Mouse (Mus musculus) WW6 (cell line): ENCODE data around the gene Sec16b.

ENCODE experiments used
- DNase-seq: peaks from one replicate; pipeline ENCODE4 v3.0.0-alpha.2; 2013; ENCODE audit warnings: low read depth, low spot score

The Sec16b gene

DNA sequence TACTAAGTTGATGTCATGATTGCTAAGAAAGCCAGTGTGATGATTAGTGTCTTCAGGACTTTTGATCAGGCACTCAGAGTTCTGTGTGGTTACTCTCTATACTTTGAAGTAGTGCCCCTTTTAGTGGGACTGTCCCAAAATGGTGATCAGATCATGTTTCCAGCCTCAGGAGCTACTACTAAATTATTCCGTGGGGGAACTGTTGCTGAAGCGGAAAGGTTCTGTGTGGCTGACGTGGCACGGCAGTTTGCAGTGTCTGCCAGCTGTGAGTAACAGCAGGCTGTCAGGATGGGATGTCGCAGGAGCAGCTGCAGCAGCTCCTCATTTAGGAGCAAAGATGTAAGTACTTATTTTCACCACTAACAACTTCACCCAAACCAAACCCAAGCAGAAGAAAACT is at the start of gene Sec16b:
Gene Sec16b, plus strand, starts transcription at position 207 of the 400 bp plus-strand sequence.
- no peak for DNase-seq

DNA sequence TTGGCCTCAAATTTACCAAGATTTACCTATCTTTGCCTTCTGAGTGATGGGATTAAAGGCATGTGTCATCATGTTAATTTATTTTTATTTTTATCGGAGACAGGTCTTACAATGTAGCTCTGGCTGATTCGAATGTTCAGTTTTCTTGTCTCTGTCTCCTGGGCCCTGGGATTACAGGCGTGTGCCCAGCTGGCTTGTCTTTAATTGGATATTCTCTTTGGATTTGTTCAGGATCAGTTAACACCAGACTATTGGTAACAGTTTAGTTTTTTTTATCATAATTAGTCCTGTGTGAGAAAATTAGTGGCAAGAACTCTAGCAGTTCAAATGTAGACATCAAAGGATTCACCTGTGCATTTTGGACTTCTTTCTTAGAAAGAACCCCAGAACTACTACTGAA is 48.7 kb upstream of the Sec16b start:
- no peak for DNase-seq

DNA sequence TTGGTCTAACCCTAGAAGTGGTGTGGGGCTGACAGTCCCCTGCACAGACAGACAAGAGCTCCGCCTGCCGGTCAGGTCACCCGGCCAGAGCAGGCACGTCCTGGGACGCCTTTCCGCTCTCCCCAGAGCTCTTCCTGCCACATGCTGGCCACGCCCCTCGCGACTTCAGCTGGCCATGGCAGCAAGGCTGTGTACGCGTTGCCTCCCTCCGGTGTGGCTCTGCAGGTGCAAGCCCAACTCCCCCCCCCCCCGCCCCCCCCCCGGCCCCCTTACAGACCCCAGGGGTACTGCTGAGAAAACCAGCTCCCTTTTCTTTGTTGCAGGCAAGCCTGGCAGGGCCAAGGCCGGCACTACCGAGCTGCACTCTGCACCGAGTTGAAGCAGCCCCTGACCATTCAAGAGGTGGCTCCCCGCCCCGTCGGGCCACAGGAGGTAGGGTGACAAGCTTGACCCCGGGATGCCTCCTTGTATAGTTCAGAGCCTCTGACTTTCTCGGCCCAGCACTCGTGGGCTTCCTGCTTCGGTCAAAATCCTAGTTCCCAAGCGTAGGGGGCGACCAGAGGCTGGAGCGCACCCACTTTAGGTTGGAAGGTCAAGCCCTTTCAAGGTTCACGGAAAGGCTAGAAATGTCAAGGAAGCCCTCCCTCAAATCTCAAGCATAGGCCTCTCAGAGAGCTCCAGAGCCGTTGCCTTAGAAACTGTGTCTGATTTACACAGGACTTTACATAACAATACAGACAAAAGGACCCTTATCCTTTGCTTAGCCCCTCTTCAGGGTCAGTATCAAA is 47.9 kb upstream of the Sec16b start, which contains the start of gene Cryzl2:
Gene Cryzl2, plus strand, starts transcription at position 157 of the 788 bp plus-strand sequence.
- DNase-seq, result peak; percentile 60

DNA sequence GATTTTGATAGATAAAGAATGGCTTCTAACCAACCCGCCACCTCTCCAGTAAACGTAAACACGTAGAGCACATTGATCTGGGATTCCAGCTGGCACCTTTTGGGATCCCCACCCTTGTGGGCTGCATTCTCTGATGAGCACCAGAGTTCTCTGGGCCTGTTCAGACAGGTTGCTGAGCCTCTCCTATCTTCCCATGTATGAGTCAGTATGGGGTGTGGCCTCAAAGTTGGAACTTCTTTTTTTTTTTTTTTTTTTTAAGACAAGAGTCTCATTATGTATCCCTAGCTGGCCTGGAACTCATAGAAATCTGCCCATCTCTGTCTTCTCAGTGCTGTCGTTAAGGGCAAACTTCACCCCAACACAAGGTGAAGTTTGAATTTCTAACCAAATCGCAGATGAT is 46.6 kb upstream of the Sec16b start:
- no peak for DNase-seq

DNA sequence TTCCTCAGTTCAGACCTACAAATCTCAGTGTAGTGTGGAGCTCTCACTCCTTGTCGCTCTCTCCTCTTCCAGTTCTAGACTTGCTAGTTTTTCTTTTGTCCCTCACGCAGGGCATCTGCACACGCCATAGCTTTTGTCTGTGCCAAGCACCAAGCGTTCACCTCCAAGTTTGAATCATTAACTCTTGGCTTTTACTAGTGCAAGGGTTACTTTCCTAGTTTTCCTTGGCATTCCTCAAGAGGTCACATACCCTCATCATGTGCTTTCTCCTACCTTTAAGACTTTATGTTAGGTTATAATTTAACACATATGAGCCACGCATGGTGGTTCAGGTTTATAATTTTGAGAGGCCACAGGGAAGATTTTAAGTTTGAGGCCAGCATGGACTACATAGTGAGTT is 45.3 kb upstream of the Sec16b start:
- no peak for DNase-seq

DNA sequence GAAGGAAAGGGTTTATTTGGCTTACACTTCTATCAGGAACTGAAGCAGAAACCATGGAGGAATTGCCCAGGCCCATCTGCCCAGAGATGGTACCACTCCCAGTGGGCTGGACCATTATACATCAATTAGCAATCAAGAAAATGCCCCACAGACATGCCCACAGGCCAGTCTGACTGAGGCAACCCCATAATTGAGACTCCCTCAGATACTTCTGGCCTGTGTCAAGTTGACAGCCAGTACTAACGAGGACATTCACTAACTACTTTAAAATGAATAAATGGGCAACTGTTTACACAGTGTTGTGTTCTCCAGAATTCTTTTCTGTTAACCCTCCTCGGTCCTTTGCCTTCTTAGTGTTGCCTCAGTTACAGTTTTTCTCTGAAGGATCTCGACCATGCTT is 44.2 kb upstream of the Sec16b start:
- no peak for DNase-seq

DNA sequence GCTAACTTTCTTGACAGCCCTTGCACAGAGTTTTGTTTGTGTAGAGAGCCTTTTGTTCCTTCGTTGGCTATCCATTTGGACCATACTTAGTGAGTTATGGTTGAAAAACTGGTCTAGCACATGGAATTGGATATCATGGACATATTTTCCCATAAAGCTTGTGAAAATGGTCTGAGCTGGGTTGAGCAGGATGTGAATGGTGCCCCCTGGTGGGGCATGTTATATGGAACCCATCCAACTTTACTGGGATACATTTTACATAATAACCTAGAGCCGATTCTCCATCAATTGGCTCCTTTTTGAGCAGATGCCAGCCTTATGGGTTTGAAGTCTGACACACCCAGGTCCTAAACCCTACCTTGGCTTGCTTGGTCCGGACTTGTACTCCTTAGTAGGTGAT is 41.3 kb upstream of the Sec16b start:
- DNase-seq, result no peak

DNA sequence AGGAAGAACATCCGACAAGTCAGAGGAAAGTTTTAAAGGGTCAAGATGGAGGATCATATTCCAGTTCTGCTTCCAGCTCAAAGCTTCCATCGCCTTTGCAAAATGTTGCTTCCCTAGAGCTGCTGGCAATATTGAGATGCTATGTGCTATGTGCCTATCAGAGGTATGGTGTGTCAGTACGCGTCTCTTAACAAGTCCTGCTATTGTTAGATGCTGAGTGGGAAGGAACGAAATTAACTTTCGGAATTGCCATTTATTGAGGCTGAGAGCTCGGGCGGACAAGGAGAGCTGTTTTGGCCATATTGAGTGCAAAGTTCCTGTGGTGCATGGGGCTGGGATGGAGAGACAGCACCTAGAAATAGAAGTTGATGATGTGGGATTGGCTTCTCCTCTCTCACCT is 38.7 kb upstream of the Sec16b start:
- DNase-seq, result no peak

DNA sequence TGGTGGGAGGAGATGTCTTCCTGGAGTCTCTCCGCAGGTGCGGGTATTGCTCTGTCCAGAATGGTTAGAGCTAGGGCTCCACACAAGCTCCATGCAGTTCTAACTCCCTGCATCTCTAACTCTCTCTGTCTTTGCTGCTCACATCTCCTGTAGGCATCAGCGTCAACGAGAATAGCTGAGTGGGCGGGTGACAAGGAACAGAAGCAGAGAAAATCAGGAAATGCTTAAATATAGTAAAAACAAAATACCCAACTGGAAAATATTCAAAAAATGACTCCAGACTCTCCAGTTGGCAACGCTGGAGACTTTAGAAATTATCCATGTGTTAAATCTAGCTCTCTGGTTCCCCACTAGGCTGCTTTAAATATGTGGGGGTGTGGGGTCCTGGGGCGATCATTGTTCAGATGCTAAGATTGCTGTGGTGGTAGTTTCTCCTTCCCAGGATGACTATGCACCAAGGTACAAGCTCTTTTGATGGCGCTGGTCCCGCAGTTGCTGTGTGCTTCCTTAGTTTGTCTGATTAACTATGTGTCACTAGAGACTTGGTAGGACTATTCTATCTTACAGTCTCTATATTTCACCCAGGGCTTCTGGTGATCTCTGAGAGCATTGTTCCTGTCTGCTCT is 35.7 kb upstream of the Sec16b start:
- no peak for DNase-seq

DNA sequence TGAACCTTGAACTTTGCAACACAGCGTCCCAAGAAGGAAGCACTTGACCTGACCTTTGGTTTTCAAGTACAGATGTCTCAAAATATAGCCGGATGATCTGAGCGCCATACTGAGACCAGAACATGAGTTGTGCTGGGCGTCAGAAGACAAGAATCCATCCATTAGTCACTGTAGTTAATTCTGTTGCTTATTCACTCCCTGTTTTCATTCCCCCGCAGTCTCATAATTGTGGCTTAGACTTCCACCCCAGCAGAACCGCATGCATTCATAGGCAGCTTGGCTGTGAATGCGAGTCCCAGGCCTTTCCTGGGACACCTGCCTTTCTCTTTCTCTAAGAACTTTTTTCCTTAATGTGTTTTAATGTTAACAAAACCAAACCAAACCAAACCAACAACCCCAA is 33.8 kb upstream of the Sec16b start:
- no peak for DNase-seq

DNA sequence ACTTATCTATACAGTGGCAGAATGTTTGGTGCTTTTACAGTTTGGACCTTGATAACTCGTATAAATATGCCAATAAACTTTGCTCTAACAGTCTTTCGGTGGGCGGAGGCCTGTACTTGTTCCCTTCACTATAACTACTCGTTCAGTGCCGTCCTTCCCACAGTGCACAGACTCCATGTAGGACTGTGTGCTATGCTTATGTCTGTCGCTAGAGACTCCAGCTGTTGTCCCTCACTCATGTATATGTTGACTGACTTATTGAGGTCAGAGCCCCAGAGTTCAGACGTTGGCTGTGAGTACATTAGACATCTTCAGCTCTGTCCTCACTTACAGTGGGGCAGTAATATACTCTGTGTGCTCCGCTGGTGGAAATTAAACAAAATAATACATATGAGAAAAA is 31.7 kb upstream of the Sec16b start:
- DNase-seq, result no peak

DNA sequence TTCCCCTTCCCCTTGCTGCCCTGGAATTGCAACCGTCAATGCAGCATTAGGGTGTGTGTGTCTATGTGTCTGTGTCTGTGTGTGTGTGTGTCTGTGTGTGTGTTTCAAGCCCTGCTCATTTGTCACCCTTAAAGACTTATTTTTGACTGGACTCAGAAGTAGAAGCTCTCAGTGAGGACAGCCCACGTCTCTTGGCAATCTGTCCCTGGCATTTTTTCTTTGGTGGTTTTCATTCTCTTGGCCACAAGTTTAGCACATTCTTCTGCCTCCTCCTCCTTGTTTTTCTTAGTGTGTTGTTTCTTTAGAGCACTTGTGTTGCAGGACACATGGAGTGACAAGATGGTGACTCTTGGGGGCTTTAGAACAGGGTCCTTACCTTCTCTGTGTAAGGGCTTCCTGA is 30.3 kb upstream of the Sec16b start:
- no peak for DNase-seq

DNA sequence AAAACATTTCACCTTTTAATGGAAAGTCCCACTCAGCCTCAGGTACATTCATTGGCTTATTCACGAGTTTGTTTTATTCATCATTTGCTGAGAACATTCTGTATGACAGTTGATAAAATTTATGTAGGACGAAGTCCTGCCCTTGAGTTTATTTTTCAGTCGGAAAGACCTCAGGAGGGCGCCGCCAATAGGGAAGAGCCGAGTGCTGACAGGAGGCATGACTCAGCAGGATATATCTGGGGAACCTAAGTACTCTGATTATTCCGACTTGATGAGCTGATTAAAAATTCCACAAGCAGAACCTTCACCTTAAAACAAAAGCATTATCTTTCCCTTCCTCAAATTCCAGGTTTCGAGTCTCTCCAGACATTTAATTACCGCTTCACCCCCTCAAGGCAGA is 26.4 kb upstream of the Sec16b start:
- DNase-seq, result no peak

DNA sequence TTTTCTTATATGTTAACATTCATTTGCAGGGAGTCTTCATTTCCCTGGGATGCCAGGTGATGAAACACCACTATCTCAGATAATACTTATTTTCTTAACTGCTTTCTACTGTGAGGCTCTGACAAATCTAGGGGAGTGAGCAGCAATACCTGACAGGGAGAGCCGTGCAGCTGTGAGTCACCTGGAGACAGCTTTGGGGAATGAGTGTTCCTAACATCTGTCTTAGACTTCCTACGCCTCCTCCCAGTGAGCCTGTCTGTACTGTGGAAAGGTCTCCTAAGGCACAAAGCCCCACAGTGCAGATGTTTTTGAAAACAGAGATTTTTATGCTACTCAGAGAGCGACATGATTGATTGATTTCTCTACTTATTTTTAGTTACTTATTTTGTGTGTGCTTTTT is 25.6 kb upstream of the Sec16b start:
- DNase-seq, result no peak

DNA sequence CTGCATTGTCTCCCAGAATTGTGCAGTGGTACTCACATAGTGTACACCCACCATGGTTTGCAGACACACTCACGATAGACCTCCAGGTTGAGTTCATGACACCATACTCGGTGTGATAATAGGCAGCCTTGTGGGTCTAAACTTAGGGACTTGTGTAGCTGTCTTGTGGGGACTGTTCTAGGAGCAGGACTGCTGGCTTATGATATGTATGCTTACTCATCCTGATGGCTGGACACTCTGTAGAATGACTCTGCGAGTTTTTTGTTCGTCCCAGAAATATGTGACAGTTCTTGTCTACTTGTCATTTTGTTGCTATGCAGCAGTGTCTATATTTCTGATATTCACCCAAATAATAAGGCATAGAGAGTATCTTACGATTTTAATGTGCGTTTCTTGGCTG is 24.9 kb upstream of the Sec16b start:
- DNase-seq, result no peak

DNA sequence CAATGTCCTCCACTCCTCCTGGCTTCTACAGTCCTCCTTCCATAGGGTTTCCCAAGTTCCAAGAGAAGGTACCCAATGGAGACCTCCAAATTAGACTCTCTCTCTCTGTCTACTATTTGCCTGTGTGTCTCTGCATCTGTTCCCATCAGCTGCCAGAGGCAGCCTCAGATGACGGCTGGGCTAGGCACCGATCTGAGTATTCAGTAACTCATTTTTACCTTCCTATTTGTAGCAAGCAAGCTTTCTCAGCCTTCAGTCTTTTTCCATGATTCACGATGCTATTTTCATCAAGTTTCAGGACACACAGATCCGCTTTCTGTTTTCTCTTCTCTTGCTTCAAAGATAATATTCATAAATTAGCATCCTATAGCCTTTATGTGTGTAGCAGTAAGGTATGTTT is 22.4 kb upstream of the Sec16b start:
- DNase-seq, result no peak

DNA sequence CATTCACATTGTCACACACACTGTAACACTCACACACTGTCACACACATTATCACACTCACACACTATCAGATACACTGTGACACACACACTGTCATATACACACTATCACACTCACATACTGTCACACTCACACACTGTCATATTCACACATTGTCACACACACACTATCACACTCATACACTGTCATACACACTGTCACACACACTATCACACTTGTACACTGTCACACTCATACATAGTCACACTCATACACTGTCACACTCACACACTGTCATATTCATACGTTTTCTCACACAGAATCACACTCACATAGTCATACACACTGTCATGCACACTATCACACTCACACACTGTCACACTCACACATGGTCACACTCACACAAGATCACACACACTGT is 5.9 kb upstream of the Sec16b start:
- DNase-seq, result no peak

DNA sequence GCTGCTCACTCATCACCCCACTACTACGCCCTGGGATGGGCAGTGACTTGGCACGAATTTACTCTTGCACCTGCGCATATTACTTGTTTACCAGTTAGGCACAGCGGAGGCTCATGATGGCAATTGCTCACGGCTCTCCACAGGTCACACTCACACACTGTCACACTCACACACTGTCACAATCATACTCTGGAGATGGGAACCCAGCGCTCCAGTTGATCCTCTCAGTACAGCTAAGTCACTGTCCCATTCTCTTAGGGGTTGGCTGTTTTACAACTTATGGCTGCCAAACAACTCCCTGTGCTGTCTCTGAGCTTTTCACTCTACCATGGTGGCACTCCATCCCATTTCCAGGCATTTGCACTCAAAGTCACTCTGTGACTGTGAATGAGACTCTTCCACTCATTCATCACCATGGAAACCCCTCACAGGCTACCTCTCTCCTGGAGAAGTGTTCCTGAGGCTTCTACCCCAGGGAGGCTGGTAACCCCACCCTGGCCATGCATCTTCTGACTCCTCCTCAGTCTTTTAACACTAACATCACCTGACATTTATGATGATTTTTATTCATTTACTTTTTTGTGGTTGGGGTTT is 5.1 kb upstream of the Sec16b start:
- DNase-seq, result no peak

DNA sequence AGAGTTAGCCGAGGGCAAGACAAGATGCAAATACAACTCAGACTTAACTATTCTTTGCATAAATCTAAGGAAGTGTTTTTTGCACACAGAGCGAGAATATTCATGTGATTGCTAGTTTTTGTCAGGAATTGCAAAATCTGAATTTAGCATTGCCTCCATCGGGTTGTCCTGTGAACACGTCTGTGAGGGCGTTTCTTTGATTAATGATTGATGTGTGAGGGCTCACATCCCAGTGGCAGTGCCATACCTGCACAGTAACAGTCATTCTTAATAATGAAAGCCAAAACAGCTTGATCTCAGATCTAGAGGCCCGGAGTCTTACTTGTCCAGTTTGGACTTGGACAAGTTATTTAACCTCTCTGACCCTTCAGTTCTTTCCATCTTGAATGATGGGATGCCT is 3.5 kb upstream of the Sec16b start:
- no peak for DNase-seq

DNA sequence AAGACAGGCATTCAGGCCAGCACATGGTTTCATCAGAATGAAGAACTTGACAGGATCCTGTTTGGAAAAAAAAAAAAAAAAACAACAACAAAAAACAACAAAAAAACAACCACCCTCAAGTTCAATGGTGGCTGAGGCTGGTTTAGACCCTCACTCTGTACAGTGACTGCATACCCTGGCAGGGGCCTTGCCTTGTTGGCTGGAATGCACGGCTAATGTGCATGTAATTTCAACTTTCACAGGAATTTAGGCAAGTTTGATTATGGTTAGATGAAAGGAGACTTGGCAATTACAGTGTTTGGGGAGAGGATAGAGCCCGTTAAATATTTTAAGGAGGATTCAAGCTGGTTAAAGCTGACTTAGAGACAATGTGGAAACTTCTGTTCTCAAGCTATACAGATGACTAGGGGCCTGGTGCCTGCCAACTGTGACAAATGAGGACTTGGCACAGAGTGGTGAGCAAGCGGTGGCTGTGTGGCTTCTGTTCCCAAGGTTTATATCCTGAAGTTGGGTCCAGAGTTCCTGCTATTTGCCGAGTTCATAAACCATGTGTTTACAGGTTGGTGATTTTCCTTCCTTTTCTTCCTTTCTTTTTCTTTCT is 567 bp downstream of the Sec16b start:
- DNase-seq, result no peak

DNA sequence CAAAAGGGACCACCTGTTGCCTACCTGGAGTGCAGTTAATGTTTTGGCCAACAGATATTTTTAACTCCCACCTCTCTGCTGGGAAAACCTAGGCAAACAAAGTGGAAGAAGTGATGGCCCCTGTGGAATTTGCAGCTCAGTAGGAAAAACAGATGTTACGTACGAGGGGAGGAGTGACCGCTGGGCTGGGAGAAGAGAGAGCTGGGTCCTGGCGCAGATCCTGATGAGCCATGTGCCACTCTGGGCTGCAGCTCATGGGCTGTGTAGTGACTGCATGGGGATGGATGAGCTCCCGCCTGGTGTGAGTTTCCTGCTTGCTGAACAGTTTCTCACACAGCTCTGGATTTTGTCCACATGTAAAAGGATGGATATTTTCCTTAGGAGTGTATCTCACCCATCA is 1.3 kb downstream of the Sec16b start:
- DNase-seq, result no peak

DNA sequence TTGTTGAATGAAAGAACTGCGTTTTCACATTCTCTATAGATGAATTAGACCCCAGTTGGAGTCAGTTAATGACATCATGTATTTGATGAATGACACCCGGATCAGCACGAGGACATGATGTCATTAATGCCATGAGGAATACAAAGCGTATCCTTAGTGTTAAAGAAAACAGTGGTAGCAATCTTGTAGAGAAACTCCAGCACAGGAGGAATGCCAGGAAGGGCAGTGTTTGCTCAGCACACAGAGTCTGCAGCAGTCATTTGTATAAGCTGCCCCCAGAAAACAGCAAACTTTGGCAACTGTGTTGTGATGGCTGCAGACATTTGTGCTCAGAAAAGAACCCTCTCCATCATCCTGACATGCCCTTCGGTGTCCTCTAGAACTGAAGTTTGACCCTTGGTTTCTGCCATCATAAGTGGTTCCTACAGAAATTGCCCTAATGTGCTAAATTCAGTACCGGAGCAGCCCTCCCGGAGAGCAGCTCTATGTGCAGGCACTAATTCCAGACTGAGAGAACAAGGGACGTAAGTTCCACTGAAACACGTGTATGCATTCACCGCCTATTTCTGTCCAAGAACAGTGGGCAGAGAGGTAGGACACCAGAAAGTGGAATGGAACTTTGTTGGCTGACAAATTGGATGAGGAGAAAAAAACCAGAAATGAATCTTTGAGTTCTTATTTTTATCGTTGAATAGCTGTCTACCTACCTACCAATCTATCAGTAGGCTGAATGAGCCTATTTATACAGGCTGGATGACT is 6.3 kb downstream of the Sec16b start:
- DNase-seq, result no peak
